Comparison of ENCODE assay signal across 8 mouse cellular contexts in genomic region chr3:121171243-121171871, GRCm38 (mm10). TPM values are rescaled to one million over a fixed set of nuclear protein-coding genes. Genes with fewer than 3 reads are reported as not detected.
DNase-seq lines count a peak whose midpoint lies in the region; ATAC-seq and TF ChIP-seq lines count a peak whose summit lies in the region.

Rwdd3 (minus strand) TSS chr3:121171695.

- peak within 1 kb of the TSS; percentile 57 for H3K9ac ChIP-seq in ES-Bruce4 (ENCODE audit: low read depth, poor library complexity, severe bottlenecking)
- H3K9ac ChIP-seq in forebrain, embryonic 14.5 days (ENCODE audit: low read length) = peak within 1 kb of the TSS; percentile 72

- H3K9me3 ChIP-seq in ES-Bruce4 (replicated peaks; ENCODE audit: control insufficient read depth, insufficient read depth, low read length, poor library complexity, severe bottlenecking) = no peaks in the 10 kb centered on the region
- no peaks in the 10 kb centered on the region for H3K9me3 ChIP-seq in forebrain, embryonic 14.5 days (replicated peaks; ENCODE audit: control insufficient read depth, low read length)

- TF ChIP-seq POLR2A in ES-Bruce4 (IDR thresholded peaks at IDR 0.05; ENCODE audit: insufficient read depth, low read length) = no peak
- TF ChIP-seq POLR2A in lung, adult 2 months (IDR thresholded peaks at IDR 0.05; ENCODE audit: borderline replicate concordance, extremely low read depth, low read depth, low read length) = peak; percentile 15; the same call in 1 of the 2 replicates

- H3K36me3 ChIP-seq in ES-Bruce4 (ENCODE audit: control insufficient read depth, insufficient read depth, low read length, poor library complexity, severe bottlenecking) = no peaks in the 10 kb centered on the region
- no peaks in the 10 kb centered on the region for H3K36me3 ChIP-seq in forebrain, embryonic 14.5 days (ENCODE audit: control insufficient read depth, insufficient read depth, low read length)

- intact Hi-C loops in heart, postnatal 25 days (cut with DNase I) = loop anchor here (2.0 to 5.0 kb wide), 3 partner anchors 121 to 329 kb away; partner anchors contain the start of gene Alg14

- H3K27me3 ChIP-seq in ES-Bruce4 (ENCODE audit: control insufficient read depth, insufficient read depth, low read length, poor library complexity, severe bottlenecking) = no peaks in the 10 kb centered on the region
- no peaks in the 10 kb centered on the region for H3K27me3 ChIP-seq in forebrain, embryonic 14.5 days (replicated peaks; ENCODE audit: control insufficient read depth, insufficient read depth, low read length)

- no peak for TF ChIP-seq EP300 in ES-Bruce4 (IDR thresholded peaks at IDR 0.05; ENCODE audit: insufficient read depth, low read depth, low read length)

- ATAC-seq in cerebellum, adult (ENCODE audit: insufficient number of reproducible peaks, low FRiP score, low TSS enrichment) = peak; percentile 96
- ATAC-seq in forebrain, embryonic 14.5 days = peak; percentile 91
- peak; percentile 95 for ATAC-seq in neutrophil, adult 5-6 weeks (ENCODE audit: extremely low read depth, insufficient number of reproducible peaks, low FRiP score, poor library complexity, severe bottlenecking)

- peak within 1 kb of the TSS; percentile 70 for H3K4me2 ChIP-seq in forebrain, embryonic 14.5 days (ENCODE audit: low read length)

- no peaks in the 10 kb centered on the region for H3K4me1 ChIP-seq in ES-Bruce4 (ENCODE audit: control insufficient read depth, insufficient read depth, low read length)
- peaks cover 3% of the 10 kb centered on the region; the same call in 1 of the 2 replicates for H3K4me1 ChIP-seq in forebrain, embryonic 14.5 days (ENCODE audit: control insufficient read depth, insufficient read depth, low read length)
- no peaks in the 10 kb centered on the region; the same call in 1 of the 2 replicates for H3K4me1 ChIP-seq in lung, adult 2 months (ENCODE audit: control insufficient read depth, insufficient read depth, low read length)

- no peak within 1 kb of the TSS for H3K27ac ChIP-seq in ES-Bruce4 (ENCODE audit: insufficient read depth, low read length)
- peak within 1 kb of the TSS; percentile 34; the same call in 1 of the 2 replicates for H3K27ac ChIP-seq in forebrain, embryonic 14.5 days (ENCODE audit: low read depth, low read length)

- H3K4me3 ChIP-seq in ES-Bruce4 (ENCODE audit: low read depth, low read length) = peak within 1 kb of the TSS; percentile 93
- peak within 1 kb of the TSS; percentile 56 for H3K4me3 ChIP-seq in forebrain, embryonic 14.5 days (ENCODE audit: low read depth, low read length)
- H3K4me3 ChIP-seq in lung, adult 2 months (replicated peaks; ENCODE audit: extremely low read depth, low read depth, low read length) = peak within 1 kb of the TSS; percentile 92

- DNase-seq in forebrain, embryonic 14.5 days (ENCODE audit: low spot score) = peak; percentile 85
- peak; percentile 80 for DNase-seq in heart, postnatal 25 days (ENCODE audit: low spot score)
- DNase-seq in layer of hippocampus, adult 18-20 months (ENCODE audit: low spot score in 2 of 2) = peak; percentile 90 to 95
- DNase-seq in lung, adult 2 months = peak; percentile 87
- peak; percentile 87 for DNase-seq in thymus, adult 18-20 months

- TF ChIP-seq CTCF in ES-Bruce4 (IDR thresholded peaks at IDR 0.05; ENCODE audit: low read depth, low read length) = peak; percentile 61
- 0 out of 2 replicates have a peak, but pooled peaks have one; percentile 11 for TF ChIP-seq CTCF in lung, adult 2 months (IDR thresholded peaks at IDR 0.05; ENCODE audit: insufficient read depth, low read length)

- under 1% methylated on average over 40 of the region's 40 CpGs for WGBS in forebrain, embryonic 14.5 days
- under 1% methylated on average over 39 of the region's 40 CpGs for WGBS in lung, adult 2 months

RNA-seq across cellular contexts. Expression of gene Rwdd3, which starts in this region (rescaled TPM):
- 8.1 and 10.1 TPM in 2 replicates for polyA plus RNA-seq in ES-Bruce4 (2011; ENCODE audit: insufficient read depth, insufficient read length, low read depth, missing spikeins)
- polyA plus RNA-seq in forebrain, embryonic 14.5 days (2014; fragmentation: Nextera tagmentation; extraction: Ambion mirVana) = 24.0 and 24.7 TPM in 2 replicates
- total RNA-seq in heart, postnatal 25 days (2021) = 1 to 10 TPM; 1.2 to 1.6 TPM
- total RNA-seq in layer of hippocampus, adult 18-20 months (2021) = 10 to 100 TPM; 23.7 to 25.4 TPM
- 1.6 and 3.3 TPM in 2 replicates for polyA plus RNA-seq in lung, adult 2 months (2012; rRNA removed)
- 6.5 and 11.5 TPM in 2 replicates for total RNA-seq in neutrophil, adult 5-6 weeks (2017)
